Mouse (Mus musculus) heart, postnatal 36 days (tissue): ENCODE measurements around the gene Arl15. TPM values are rescaled to one million over a fixed set of nuclear protein-coding genes. Genes with fewer than 3 reads are reported as not detected.
"Not testable (repeated sequence)": the region's sequence is repeated elsewhere in the genome, so short reads cannot be mapped to it uniquely, and the experiment has no call there.

Source experiments
- DNase-seq, 2 experiments: peaks; one replicate each; pipeline ENCODE4 v3.0.0; 2021 to 2022
- intact Hi-C: fragments of 180-260 bp; cut with DNase I; formaldehyde crosslinking; loops from one replicate; pipeline ENCODE4 v1.15.1; 2025
- total RNA-seq, 2 experiments: library from RNA; stranded (reverse); gene quantifications; 2 replicates each; pipeline ENCODE4 v1.2.3; 2021

The Arl15 gene
- total RNA-seq, result 1 to 10 TPM; 7.5 to 8.1 TPM

DNA sequence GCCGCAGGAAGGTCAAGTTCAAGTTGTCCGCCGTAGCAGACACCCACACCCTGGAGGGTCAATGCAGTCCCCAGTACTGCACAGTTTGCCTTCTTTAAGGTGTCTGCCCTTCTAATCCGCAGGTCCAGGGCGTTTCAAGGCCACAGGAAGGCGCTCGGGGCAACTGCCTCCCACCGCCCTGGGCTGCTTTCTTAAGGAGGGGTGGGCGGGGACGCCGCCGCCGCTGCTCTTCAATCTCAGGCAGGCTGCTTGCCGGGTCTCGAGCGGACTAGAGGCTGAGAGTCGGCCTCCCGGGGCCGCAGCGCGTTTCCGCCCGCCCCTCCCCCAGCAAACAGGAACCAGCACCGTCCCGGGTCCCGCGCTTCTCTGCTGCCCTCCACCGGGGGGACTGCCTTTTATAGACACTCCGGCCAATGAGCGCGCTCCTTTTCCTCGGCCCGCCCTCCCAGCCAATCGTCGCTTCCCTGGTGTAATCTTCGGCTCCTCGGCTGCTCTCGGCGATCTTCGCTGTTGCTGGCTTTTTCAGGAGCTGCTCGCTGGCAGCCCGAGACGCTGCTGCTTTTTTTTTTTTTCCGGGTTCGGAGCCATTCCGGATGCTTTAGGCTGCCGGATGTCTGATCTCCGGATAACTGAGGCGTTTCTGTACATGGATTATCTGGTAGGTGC is at the start of gene Arl15:
Arl15 (plus strand) TSS at position 467 of the 666 bp plus-strand sequence.
- DNase-seq, result peak; percentile 98
- intact Hi-C loops, result loop anchor here (1.0 to 10.0 kb wide), 3 partner anchors 71 to 591 kb away; partner anchors contain the start of gene Ndufs4

DNA sequence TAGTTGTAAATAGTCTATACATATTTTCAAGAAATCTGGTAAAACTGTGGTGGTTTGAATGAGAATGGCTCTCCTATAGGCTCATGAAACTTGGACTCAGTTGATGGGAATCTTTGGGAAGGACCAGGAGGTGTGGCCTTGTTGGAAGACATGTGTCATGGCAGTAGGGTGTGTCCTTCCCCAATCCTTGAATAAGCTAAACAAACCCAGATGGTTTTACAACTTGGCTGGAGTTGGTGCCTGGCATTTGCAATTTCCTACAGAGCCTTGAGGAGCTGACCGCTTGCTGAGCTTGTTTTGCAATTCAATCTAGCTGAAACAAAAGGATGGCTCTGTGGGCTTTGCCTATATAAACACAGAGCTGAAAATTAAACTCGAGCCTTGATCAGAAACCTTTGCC is 49.0 kb upstream of the Arl15 start:
- intact Hi-C loops, result no loop called here
- DNase-seq, result no peak

DNA sequence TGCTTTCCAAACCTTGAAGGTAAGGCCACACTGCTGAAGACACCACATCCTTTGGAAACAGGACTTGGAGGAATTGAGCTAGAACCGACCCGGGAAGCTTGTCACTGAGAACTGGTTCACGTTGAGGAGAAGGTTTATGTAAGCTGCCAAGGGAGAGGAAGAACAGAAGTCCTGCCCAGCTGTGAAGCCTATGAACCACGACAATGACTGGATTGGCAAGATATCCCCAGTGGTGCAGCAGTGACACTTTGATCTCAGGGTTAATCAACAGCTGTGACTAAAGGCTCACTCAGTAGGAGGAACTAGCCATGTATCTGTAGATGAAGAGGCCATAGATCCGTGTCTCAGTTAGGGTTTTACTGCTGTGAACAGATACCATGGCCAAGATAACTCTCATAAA is 43.5 kb upstream of the Arl15 start:
- intact Hi-C loops, result no loop called here
- no peak for DNase-seq

DNA sequence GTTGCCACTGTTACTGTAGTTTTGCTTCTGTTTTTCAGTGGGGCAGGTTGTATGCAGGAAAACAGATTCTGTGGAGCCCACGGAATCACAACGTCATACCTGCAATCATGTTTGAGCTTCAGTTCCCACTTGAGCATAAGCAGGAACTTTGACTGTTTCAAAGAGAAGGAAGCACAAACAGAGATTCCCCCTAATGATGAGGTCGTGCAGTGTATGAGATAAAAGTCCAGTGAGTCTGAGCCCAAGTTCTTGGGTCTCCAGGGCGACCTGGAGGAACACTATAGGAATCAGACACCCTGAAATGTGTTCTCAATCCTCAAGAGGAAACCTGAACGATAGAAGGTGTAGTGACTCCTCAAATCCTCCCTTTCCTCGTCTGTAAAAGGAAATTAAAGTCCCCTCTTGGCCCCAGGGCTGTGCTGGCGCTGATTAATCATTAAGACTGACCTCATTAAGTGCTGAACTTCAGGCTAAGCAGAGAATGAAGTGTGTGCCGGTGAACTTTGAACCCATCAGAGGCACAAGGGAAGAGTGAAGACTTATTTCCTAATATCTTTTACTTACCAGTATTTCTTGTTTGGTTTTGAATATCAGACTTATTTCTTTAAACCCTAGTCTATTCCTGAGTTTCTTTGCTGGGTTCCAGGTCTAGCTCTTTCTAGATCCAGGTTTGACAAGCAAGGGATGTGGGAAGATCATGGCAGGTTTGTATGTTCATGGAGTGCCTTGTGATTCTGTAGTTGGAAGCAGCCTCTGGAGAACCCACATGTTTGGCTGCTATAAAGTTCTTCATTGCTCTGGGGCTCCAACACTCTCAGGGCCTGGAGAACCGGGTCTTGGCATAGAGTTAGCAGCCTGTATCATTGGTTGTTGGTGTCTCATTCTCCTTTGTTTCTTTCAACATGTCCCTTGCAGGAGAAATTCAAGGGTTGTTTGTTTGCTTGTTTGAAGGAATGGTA is 39.3 kb upstream of the Arl15 start:
- intact Hi-C loops, result no loop called here
- DNase-seq, result no peak

DNA sequence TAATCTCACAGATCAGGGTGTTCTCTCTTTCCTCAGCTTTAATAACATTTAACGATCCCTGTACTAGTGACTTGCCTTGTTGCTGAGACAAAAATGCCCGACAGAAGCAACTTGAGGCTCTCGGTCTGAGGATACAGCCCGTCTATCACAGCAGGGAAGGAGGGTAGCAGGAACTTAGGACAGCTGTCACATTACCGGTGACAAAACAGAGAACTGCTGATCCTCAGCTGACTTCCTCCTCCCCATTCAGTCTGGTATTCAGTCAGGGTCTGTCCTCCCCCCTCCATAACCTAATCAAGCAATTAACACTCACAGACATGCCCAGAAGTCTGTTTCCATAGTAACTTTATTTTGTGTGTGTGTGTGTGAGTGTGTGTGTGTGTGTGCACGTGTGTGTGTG is 38.5 kb upstream of the Arl15 start:
- DNase-seq, result no peak
- intact Hi-C loops, result no loop called here

DNA sequence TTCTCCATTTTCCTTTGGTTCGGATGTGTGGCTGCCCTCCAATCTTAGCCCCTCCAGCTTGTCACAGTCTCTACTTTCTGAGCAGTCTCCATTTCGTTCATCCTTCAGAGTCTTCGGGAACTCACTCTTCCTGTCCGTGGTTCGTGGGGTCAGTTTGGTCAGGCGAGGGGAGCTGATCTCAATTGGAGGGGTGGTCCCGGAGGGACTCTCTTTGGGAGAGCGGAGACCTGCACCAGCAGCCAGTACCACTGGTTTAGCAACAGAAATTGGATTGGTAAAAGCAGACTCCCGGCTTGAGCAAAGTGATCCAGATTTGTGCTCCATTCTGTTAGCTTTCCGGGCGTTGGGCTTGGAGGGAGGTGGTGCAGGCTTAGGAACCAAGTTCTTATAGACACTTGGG is 32.6 kb upstream of the Arl15 start:
- no peak for DNase-seq
- intact Hi-C loops, result no loop called here

DNA sequence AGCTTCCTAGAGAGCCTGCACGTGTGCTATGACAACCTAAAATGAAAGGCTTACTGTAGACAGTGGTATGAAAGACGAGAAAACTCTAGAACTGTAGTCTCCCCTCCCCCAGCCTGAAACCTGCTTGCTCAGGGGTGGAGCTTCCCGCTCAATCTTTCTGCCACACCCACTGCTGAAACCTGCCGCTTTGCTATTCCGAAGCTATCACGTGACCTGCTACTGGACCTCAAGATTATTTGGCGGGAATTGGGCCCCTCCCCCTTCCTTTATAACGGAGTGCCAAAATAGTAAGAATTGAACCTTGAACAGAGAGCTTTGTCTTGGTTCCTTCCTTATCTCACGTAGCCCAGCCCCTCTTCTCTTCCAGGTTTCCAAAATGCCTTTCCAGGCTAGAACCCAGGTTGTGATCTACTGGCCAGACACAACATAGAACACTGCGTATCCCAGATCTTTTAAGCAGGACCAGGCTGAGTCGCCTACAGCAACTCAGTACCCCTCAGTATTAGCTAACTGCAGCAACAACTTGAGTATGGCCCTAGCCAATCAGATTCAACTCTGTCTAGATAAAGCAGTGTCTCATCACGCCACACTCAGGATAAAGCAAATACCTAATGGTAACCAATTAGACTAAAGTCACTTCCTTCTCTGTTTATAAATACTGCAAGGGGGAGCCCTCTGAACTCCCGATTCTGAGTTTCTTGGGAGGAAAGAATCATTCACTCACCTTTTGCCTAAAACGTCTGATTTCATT is 31.4 kb upstream of the Arl15 start:
- intact Hi-C loops, result no loop called here
- DNase-seq, result no peak

DNA sequence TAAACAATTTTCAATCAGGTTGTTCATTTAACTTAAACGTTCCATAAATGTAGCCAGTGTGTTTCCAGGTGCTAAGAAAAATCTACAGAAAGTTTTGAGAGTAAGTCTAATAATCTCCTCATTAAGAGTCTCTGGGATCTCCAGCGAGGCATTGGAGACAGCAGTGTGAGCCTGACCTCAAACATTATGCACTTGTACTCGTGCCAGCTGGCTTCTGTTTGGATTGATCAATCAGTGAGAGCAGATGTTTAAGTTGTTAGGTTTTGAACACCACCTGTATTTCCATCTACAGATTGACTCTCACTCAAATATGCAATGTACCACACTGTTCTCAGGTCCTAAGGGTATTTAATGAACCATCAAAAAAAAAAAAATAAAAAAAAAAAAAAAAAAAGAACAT is 28.9 kb upstream of the Arl15 start:
- intact Hi-C loops, result no loop called here

DNA sequence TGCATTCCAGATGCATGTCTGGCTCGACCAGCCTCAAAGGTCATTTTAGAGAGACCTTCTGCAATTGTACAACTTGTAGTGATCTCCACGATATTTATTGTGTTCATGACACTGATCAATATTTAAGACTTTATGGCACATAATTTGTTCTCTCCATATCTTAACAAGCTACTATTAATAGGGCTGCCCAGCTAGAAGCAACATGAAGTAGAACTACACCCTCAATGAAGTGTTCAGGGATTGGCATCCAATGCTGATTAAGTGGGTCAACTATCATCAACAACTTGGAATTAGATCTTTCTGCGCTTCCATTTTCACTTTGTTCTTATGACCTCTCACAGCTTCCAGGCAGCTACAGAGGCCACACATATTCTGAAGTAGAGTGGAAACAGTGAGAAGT is 24.5 kb upstream of the Arl15 start:
- intact Hi-C loops, result no loop called here
- DNase-seq, result no peak

More for the DNA sequence above, 28.9 kb upstream of the Arl15 start:
- DNase-seq, result no peak

DNA sequence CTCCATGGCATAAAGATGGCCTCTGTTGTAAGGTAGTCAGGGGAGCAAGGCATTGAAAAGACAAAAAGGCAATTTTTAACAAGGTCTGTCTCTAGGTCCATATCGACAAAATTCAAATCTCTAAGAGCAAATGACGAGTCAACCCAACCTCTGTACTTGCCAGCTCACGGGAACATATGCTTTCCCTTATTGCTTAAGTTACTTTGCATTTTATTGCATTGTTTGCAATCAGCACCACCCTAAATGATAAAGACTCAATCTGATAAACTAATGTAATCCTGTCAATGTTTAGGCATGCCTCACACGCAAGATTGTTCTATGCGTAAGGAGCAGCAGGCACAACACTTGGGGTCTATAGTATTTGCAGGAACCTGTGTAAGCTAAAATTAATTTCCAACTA is 24.0 kb upstream of the Arl15 start:
- intact Hi-C loops, result no loop called here
- no peak for DNase-seq

DNA sequence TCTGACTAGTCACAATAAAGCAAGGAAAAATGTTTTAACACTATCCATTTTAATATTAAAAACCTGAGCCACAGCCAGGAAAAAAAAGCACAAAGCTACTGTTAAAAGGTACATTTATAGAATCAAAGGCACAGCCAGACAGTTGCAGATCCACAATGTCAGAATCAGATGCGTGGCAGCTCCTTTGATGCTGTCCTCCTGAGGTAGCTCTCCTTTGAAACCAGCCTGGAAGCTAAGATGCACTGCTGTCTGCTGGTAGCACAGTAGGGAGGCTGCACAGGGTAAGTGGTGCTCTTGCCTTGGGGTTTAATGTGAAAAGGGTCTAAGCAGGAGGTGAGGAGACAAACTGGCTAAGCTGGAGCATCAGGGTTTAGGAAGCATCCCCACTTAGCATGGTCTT is 23.0 kb upstream of the Arl15 start:
- no peak for DNase-seq
- intact Hi-C loops, result no loop called here

DNA sequence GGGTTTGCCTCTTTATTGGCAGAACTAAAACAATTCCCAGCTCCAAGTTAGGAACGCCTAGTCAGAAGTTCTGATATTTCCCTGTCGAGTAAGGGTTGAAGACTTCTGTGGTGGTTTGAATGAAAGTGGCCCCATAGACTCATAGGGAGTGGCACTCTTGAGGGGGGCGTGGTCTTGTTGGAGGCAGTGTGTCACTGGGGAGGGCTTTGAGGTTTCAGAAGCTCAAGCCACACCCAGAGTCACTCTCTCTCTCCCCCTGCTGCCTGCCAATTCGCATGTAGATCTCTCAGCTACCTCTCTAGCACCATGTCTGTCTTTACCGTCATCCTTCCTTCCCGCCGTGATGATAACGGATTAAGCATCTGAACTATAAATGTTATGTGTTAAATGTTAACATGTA is 19.5 kb upstream of the Arl15 start:
- intact Hi-C loops, result no loop called here
- DNase-seq, result no peak

DNA sequence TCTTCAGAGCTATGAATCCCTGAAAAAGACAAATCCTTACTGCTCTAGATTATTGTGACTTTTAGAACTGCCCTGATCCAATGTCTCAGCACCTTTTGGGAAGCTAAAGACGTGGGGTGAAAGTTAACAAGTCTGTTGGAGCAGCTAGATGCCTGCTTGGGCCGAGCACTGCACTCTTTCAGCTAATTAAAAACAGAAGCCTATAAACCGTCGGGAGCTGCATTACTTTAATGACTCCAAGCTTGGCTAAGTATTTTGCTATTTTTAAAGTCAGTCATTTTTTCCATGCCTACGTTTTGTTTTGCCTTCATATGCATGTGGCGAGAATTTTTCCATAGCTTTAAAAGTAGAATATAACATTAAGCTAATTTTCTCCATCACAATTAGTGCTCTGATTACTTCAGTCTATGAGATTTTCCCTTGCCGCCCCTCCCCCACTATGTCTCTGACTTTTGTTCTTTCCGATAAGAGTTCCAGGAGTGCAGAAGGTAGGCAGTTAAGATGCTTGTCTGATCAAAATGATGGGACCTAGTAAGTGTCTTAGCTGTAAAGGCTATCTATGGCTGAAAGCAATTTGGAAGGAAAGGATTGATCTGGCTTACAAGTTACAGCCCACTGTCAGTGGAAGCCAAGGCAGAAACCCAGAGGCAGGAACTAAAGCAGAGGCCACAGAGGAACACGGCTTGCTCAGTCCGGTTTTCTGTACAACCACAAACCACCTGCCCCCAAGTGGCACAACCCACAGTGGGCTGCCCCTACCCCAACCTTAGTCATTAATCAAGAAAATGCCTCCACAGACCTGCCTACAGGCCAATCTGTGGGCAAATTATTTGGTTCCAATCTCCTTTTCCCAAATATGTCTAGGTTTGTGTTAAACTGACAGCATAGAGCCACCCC is 18.8 kb upstream of the Arl15 start:
- no peak for DNase-seq
- intact Hi-C loops, result no loop called here

DNA sequence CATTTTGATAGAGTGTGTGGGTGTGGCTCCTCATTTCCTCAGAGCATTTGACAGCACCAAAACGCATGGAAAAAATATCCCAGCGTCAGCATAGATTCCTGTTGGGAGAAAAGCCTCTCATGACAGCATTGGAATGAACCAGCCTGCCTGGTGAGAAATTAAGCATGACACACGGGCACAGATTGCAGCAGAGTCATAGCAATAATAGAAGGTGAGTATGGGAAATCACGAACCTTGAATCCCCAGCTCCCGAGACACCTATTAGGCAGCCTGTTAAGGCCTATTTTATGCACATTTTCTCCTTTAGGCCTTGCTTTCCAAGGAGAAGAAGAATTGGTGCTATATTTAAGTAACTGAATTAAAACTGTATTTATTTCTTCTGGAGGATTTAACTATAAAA is 8.5 kb upstream of the Arl15 start:
- intact Hi-C loops, result no loop called here
- no peak for DNase-seq

DNA sequence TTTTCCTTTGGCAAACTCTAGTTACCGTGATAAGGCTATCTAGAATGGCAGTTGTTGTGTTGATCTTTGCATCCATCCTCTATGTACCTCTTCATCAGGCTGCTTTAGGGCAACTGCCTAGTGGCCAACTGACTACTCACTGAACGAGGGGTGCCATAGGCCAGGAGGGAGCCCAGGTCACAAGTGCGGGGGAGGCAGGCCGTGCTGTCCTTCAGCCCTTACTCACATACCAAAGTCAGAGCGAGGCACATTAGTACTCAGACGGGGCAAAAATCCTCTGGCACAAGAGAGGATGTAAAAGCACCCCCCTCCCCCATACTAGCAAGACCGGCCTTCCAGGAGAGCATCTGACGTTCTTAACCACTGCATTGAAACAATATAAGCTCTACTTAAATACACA is 7.2 kb upstream of the Arl15 start:
- DNase-seq, result no peak
- intact Hi-C loops, result no loop called here

DNA sequence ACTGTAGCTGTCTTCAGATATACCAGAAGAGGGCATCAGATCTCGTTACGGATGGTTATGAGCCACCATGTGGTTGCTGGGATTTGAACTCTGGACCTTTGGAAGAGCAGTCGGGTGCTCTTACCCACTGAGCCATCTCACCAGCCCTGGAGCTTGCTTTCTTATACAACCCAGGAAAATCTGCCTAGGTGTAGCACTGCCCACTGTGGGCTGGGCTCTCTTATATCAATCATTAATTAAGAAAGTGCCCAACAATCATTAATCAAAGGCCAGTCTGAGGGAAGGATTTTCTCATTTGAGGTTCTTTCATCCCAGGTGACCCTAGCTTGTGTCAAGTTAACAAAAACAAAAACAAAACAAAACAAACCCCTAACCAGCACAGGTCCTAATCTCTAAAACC is 4.3 kb upstream of the Arl15 start:
- intact Hi-C loops, result loop anchor here (10.0 kb wide), 1 partner anchor 595 kb away; the partner anchor contains the start of gene Ndufs4

DNA sequence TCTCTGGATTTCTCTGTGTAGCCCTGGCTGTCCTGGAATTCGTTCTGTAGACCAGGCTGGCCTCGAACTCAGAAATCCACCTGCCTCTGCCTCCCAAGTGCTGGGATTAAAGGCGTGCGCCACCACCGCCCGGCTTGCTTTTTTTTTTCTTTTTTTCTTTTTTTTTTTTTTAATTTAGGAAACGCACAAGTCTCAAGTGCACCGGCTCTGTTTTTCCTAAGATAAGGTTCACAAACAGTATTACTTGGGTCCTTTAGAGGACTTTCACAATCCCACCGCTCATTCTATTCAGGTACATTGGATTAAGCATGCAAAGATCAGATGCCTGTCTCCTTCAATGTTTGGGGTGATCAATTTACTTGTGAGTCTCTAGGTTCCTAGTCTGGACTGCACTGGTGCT is 668 bp upstream of the Arl15 start:
- DNase-seq, result no peak
- intact Hi-C loops, result loop anchor here (1.0 to 10.0 kb wide), 3 partner anchors 72 to 591 kb away; partner anchors contain the start of gene Ndufs4

More for the DNA sequence above, 4.3 kb upstream of the Arl15 start:
- not testable (repeated sequence) for DNase-seq

DNA sequence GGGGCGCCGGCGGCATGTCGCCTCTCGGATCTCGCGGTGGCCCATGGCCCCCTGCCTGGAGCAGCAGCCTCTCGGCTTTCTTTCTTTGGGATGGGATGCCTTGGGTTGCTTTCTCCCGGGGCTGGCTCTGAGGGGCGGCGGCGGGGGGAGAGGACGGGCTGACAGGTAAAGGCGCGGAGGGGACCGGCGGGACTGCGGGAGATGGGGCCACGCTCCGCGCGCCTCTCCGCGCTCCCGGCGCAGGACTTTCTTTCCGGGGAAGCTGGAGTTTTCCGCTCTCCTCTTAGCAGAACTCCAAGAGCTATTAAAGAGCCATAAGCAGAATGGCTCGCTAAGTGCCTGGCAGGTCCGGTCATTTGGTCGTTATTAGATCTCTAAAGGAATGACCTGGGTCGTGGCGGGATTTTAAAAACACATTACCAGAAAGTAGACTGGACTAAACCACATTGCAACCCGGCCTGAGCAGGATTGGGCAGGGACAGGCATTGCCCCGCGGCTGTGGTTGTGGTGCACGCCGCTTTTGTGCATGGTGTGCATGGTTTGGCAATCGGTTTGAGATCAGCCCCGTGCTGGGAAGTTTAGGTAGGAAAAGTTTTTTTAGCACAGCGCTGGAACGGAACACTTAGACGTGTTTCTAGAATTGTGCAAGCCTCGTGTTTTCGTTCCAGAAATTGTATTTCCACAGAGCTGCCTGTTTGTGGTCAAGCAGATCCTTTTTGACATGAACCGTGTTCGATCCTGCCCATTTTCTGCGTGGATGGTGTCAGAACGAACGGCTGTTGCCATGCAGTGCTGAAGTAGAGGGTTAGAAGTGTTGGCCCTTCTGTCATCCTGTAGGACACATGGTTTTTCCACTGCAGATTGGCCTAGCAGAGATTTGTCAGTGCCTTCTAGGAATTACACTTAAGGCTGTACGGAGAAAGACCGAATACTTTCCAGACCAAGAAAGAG is 675 bp downstream of the Arl15 start:
- intact Hi-C loops, result loop anchor here (1.0 to 10.0 kb wide), 3 partner anchors 70 to 590 kb away; partner anchors contain the start of gene Ndufs4
- no peak for DNase-seq

DNA sequence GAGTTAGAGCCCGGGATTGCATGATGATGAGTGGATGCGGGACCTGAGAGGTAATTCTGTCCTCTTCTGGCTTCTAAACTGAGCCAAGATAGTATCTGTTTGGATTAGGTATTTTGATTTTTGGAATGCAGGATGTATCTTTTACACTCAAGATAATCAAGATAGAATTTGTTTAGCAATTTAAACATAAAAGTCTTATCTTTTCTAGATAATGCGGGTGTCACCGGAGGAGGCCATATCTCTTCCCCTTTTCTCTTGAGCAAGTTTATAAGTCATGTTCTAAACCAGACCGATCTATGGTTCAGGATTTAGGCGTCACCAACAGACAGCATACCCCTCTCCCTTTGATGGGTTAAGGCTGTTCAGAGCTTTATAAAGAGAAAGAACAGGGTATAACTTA is 3.1 kb downstream of the Arl15 start:
- intact Hi-C loops, result loop anchor here (10.0 kb wide), 1 partner anchor 587 kb away; the partner anchor contains the start of gene Ndufs4
- DNase-seq, result no peak
